Mouse (Mus musculus) olfactory bulb, adult 2 months (tissue): Measurements from ENCODE around the gene Zwilch.

Experiments
- CTCF ChIP-seq: fragments of 200-500 bp; IDR thresholded peaks from 2 replicates; pipeline ENCODE4 v1.5.1; 2012; ENCODE audit warnings: low read depth, mild to moderate bottlenecking, low read length, moderate library complexity; ENCODE audit not compliant: insufficient read depth
- POLR2A ChIP-seq: fragments of 200-500 bp; IDR thresholded peaks from 2 replicates; pipeline ENCODE4 v1.6.1; 2012; ENCODE audit warnings: mild to moderate bottlenecking, low read depth, low read length, moderate library complexity; ENCODE audit not compliant: insufficient read depth

DNA sequence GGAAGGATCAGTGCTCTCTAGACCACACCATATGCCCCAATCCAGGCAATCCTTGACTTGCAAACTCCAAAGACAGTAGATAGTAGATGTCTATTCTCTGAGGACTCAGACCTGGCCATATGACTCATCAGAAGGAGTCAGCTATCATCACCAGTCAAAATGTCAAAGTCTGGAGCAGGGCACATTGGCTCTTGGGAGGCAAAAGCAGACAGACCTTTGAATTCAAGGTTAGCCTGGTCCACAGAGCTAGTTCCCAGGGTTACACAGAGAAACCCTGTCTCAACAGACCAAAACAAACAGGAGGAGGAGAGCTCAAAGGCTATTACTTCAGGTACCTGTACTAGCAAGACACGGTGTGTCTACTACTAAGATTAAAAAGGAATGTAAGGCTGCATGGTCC lies 21.0 kb upstream of the Zwilch start:
- no peak for TF ChIP-seq CTCF
- TF ChIP-seq POLR2A = no peak
